Mouse (Mus musculus) CD8-positive naive resting alpha-beta T cell, adult 57 days (primary cell): ENCODE results near the gene Flt4. TPM values are rescaled to one million over a fixed set of nuclear protein-coding genes. Genes with fewer than 3 reads are reported as not detected.

Experiments used
- total RNA-seq: library from RNA; stranded (reverse); gene quantifications from one replicate; pipeline ENCODE4 v1.2.4, GENCODE M21; 2023

The Flt4 gene
- total RNA-seq: not detected

GRCm38 (mm10) chr11:49608938-49609867 lies at the start of gene Flt4:
Gene Flt4 (plus strand): TSS chr11:49609263.

GRCm38 (mm10) chr11:49663310-49663709 lies 54.2 kb downstream of the Flt4 start, which contains the start of gene Scgb3a1:
Gene Scgb3a1 (plus strand): TSS chr11:49663610.

Other genes starting within 250 kb of the Flt4 start
- not detected for gene Olfr1389, start 186.2 kb upstream of the Flt4 start, total RNA-seq
- gene Olfr1388, start 172.6 kb upstream of the Flt4 start, total RNA-seq: not detected
- not detected for gene Olfr1387, start 153.9 kb upstream of the Flt4 start, total RNA-seq
- gene Olfr1386, start 144.2 kb upstream of the Flt4 start, total RNA-seq: not detected
- not detected for gene Olfr1385, start 120.2 kb upstream of the Flt4 start, total RNA-seq
- gene Olfr1384, start 102.5 kb upstream of the Flt4 start, total RNA-seq: not detected
- gene Olfr1383, start 89.6 kb upstream of the Flt4 start, total RNA-seq: not detected
- not detected for gene Olfr1382, start 81.0 kb upstream of the Flt4 start, total RNA-seq
- gene Olfr1381, start 65.8 kb upstream of the Flt4 start, total RNA-seq: not detected
- not detected for gene Olfr1380, start 52.4 kb upstream of the Flt4 start, total RNA-seq
- gene Scgb3a1, start 54.3 kb downstream of the Flt4 start, total RNA-seq: not detected
- 71.9 TPM for gene Cnot6, start 103.5 kb downstream of the Flt4 start, total RNA-seq
- gene Gfpt2, start 184.9 kb downstream of the Flt4 start, total RNA-seq: 0.21 TPM
- gene Mapk9, start 237.5 kb downstream of the Flt4 start, total RNA-seq: 46.1 TPM